Mouse (Mus musculus) MEL (cell line): ENCODE measurements around the gene Cfd.

Experiments used
- BHLHE40 ChIP-seq: IDR thresholded peaks from 2 replicates; pipeline ENCODE4 v1.6.1; 2012; ENCODE audit warnings: low read depth, mild to moderate bottlenecking, inconsistent platforms, low read length, improper control_type of control experiment, borderline replicate concordance
- CHD2 ChIP-seq: IDR thresholded peaks from 2 replicates; pipeline ENCODE4 v1.6.1; 2011; ENCODE audit warnings: low read length, improper control_type of control experiment
- CTCF ChIP-seq, 3 experiments: IDR thresholded peaks in 2 of 3; conservative IDR thresholded peaks in 1 of 3; 2 replicates each; pipeline ENCODE4 v1.5.1; 2011 to 2012; ENCODE audit warnings: low read length in 3 of 3, low read depth in 2 of 3, mild to moderate bottlenecking in 2 of 3, improper control_type of control experiment in 1 of 3, inconsistent platforms in 1 of 3, mixed read lengths in 1 of 3, moderate library complexity in 1 of 3; ENCODE audit not compliant: control insufficient read depth in 1 of 3, insufficient read depth in 1 of 3, poor library complexity in 1 of 3, severe bottlenecking in 1 of 3
- MAFK ChIP-seq: IDR thresholded peaks from 2 replicates; pipeline ENCODE4 v1.6.1; 2011; ENCODE audit warnings: low read depth, mild to moderate bottlenecking, low read length, improper control_type of control experiment, borderline replicate concordance
- POLR2AphosphoS2 ChIP-seq: IDR thresholded peaks from 2 replicates; pipeline ENCODE4 v1.6.1; 2011; ENCODE audit warnings: low read length, improper control_type of control experiment
- TCF12 ChIP-seq: IDR thresholded peaks from 2 replicates; pipeline ENCODE4 v1.6.1; 2014; ENCODE audit warnings: low read depth, mild to moderate bottlenecking, inconsistent platforms, low read length, improper control_type of control experiment, moderate library complexity

DNA sequence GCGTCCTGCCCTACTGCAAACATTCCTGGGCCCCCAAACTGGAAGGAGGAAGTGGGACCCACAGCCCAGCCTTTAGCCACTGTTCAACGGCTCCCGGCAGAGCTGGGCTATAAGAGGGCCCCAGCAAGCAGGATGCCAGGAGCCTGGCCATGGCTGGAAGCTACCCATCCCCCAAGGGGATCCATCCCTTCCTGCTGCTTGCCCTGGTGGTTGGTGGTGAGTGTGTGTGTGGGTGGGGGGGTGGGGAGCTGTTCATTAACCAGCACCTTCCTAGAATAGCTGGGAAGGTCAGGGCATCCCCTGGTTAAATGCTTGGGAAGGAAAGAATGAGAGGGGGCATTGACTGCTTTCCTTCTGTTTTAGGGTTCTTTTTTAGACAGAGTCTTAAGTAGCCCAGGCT lies 11.1 kb upstream of the Cfd start:
- TF ChIP-seq CHD2 (no peak), CTCF (IDR thresholded peaks at IDR 0.05 in 2 of 3, conservative IDR thresholded peaks at IDR 0.05 in 1 of 3; ENCODE audit: control insufficient read depth in 1 of 3, insufficient read depth in 1 of 3, low read depth in 2 of 3, low read length in 3 of 3, poor library complexity in 1 of 3, severe bottlenecking in 1 of 3) (no peak), POLR2AphosphoS2 (no peak), TCF12 (no peak), BHLHE40 (no peak), MAFK (no peak)
